Mouse (Mus musculus) spleen, embryonic (tissue): Measurements from ENCODE around the gene 1700022I11Rik.
"Not testable (repeated sequence)": the region's sequence is repeated elsewhere in the genome, so short reads cannot be mapped to it uniquely, and the experiment has no call there.

Experiments used
- CTCF ChIA-PET: fragments of 350-600 bp; sonication (Branson Sonifier 250); formaldehyde crosslinking; loops from one replicate; lab custom pipeline; 2022; lab: Charles Lee

Gene 1700022I11Rik

DNA sequence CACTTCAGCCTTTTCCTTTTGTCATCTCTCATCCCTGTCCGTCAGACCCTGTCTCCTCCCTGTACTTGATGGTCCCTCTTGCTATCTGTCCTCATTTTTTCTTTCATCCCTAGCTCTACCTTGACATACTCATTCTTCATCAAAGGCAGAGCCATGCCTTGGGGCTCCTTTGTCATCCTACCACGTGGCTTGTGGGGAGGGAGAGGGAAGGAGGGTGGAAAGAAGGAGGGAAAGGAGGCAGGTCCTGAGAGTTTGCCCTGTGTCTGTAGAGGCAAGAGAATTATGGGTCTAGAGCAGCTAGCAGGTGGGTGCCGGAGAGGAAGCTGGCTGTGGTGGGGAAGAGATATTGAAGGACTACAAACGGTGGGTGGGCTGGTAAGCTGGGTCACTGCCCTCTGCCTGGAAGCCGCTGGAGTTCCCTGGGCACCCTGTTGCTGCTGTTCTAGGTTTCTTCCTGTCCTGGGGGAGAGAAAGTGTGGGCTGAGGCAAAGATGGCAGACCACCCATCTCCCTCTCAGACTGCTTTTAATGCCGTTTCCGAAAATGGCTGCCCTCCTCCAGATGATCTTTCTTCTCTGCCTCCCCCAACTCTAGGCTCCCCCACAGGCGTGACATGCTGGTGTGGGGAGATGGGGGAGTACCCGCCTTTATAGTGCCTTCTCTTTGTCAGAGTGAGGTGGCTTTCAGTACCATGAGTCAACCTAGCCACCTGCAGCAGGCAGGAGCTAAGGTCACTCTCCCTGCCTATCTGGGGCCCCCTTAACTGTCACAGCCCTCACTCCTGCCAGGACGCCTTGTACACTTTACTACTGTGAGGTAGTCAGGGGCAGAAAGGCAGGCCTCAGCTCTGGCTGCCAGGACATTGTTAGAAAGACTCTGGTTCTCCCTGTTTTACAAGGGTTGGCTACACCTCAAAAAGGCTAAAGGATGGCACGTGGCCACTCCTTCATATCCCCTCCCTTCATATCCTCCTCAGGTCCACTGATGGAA lies 17.9 kb upstream of the 1700022I11Rik start:
- CTCF ChIA-PET: interaction anchor here (1.0 kb wide), 1 partner anchor 14 kb away, joined by 3 read pairs; no protein-coding TSS in a partner anchor

- CTCF ChIA-PET: no interaction called here
These were observed 16.8 kb upstream of the 1700022I11Rik start for GRCm38 (mm10) chr4:42952563-42952962.

DNA sequence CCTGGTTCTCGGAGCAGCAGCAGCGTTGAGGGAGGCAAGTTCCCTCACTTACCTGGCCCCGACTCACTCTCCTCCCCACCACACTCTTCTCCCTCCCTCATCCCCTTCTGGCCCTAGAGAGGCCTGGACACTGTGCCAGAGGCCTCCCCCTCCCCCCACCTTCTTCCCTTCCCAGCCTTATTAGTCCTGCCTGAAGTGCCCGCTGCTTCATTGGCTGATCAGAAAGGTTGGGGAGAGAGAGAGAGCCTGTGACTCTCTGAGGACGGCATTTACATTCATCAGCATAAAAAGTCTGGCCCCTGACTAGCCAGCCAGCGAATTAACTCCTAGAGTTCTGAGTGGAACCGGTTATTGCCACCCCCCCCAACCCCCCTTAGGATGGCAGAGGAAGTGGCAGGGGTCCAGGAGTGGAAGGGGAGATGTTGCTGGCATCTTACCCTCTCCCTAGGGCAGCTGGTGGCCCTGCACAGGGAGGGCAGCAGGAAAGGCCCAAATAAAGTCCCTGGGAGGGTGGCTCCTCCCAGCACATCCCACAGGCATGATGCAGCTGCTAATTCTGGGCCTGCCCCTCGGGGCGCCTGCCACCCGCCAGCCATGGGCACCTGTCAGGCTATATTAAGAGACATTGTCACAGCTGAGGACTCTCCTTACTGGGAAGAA lies 15.8 kb upstream of the 1700022I11Rik start:
- CTCF ChIA-PET: interaction anchor here (1.1 kb wide), 1 partner anchor 10 kb away, joined by 4 read pairs; no protein-coding TSS in a partner anchor

GRCm38 (mm10) chr4:42954297-42954696 lies 15.1 kb upstream of the 1700022I11Rik start:
- CTCF ChIA-PET: interaction anchor here (1.1 kb wide), 1 partner anchor 9 kb away, joined by 4 read pairs; no protein-coding TSS in a partner anchor

DNA sequence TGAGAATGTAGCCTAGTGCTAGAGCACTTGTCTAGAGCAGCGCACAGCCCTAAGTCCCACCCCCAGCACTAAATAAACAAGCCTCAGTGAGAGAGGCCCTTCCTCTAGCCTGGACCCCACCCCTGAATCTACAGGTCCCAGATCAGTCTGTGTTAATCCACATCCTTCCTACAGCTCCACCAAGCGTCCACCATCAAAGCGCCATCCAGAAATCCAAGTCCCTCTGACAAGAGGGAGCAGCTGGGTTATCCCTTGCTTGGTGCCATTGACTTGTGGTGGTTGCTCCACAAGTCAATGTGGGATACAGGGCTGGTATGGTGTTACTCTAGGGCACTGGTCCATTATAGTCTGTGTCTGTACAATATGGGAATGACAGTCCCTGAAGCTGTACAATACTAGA lies 14.2 kb upstream of the 1700022I11Rik start:
- CTCF ChIA-PET: no interaction called here

DNA sequence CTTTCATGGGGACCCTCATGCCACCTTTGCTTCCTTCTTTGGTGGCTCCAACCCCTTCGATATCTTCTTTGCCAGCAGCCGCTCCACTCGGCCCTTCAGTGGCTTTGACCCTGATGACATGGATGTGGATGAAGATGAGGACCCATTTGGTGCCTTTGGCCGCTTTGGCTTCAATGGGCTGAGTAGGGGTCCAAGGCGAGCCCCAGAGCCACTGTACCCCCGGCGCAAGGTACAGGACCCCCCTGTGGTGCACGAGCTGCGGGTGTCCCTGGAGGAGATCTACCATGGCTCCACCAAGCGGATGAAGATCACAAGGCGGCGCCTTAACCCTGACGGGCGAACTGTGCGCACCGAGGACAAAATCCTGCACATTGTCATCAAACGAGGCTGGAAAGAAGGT lies 12.8 kb upstream of the 1700022I11Rik start:
- CTCF ChIA-PET: no interaction called here

DNA sequence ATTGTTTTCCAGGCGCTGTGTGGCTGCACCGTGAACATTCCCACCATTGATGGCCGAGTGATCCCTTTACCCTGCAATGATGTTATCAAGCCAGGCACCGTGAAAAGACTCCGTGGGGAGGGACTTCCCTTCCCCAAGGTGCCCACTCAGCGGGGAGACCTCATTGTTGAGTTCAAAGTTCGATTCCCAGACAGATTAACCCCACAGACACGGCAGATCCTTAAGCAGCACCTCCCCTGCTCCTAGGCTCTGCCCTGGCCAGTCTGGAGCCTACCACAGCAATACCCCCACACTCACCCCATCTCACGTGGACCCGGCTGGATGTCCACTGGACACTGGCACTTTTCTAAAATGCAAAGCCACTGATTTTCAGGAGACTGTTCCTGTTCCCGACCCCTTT lies 12.1 kb upstream of the 1700022I11Rik start:
- CTCF ChIA-PET: no interaction called here

GRCm38 (mm10) chr4:42957979-42958378 lies 11.4 kb upstream of the 1700022I11Rik start:
- CTCF ChIA-PET: no interaction called here

GRCm38 (mm10) chr4:42958942-42959341 lies 10.5 kb upstream of the 1700022I11Rik start:
- CTCF ChIA-PET: no interaction called here

GRCm38 (mm10) chr4:42959382-42959781 lies 10.0 kb upstream of the 1700022I11Rik start:
- CTCF ChIA-PET: no interaction called here

DNA sequence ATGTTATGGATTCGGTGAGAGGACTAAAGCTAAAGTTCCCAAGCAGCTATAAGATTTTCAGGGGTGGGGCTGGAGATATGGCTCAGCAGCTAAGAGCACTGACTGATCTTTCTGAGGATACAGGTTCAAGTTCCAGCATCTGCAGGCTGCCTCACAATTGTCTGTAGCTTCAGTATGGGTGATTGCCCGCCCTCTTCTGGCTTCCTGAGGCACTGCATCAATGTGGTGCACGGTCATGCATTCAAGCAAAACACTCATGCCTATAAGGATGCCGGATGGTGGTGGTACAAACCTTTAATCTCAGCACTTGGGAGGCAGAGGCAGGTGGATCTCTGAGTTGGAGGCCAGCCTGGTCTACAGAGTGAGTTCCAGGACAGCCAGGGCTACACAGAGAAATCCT lies 7.8 kb upstream of the 1700022I11Rik start:
- CTCF ChIA-PET: interaction anchor here (0.6 kb wide), 2 partner anchors 22 to 98 kb away, joined by 3 read pairs; no protein-coding TSS in a partner anchor

- CTCF ChIA-PET: interaction anchor here (1.3 kb wide), 1 partner anchor 9 kb away, joined by 4 read pairs; no protein-coding TSS in a partner anchor
These were observed 5.9 kb upstream of the 1700022I11Rik start for GRCm38 (mm10) chr4:42963480-42963879.

- CTCF ChIA-PET: interaction anchor here (0.7 to 1.3 kb wide), 2 partner anchors 13 to 38 kb away, joined by 3 read pairs; no protein-coding TSS in a partner anchor
These were observed 4.2 kb upstream of the 1700022I11Rik start for GRCm38 (mm10) chr4:42965039-42965719.

DNA sequence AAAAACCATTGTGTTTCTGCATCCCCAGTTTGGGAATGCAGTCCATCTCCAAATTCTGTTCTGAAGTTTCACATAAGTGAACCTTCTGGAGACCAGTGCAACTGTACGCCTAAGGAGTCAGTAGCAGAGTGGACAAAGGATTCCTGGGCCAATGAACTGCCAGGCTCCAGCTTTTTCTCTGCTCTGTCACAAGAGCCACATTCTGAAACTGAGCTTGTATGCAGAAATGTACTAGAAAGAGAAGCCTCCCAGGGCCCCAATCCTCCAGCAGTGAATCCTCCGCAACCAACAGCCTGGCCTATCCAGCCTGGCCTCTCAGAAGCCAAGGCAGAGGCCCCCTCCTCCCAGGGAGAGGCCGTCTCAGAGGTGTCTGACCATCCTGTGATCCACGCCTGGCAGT lies 3.5 kb downstream of the 1700022I11Rik start:
- CTCF ChIA-PET: interaction anchor here (1.0 kb wide), 1 partner anchor 11 kb away, joined by 3 read pairs; no protein-coding TSS in a partner anchor

DNA sequence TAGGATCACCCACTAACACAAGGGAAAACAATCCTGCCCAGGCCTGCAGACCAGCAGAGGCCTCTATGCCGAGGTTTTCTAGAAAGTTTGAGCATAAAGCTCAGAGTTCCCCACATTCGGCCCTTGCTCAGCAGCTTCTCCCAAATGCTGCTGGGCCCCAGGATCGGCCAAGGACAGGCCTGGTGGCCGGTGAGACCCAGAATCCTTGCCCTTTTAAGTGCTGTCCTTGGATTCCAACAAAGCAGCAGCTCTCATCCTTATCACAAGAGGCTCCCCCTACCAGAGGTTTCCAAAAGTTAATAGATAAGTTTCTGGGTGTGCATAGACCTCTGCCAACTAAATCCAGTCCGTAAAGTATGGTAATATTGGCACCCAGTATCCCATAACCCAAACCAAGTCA lies 4.5 kb downstream of the 1700022I11Rik start:
- CTCF ChIA-PET: no interaction called here

- CTCF ChIA-PET: no interaction called here
These were observed 8.7 kb downstream of the 1700022I11Rik start for GRCm38 (mm10) chr4:42978062-42978461.

DNA sequence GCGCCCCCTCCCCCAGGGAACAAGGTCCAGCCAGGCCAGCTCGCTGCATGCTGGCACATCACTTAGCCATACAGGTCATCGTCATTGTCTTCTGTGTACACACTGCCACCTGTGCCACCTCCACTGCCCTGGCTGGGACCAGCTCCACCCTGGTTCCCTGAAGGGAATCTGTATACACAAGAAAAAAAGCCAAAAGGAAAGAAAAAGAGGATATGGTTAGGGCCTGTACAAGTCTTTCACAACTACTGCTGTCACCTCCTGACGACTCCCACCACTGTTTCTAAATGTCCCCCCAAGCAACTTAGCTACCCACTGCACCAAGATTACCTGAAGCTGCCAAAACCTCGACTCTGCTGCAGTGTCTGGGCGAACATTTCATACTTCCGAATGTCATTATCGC lies 11.1 kb downstream of the 1700022I11Rik start:
- CTCF ChIA-PET: not testable (repeated sequence)

DNA sequence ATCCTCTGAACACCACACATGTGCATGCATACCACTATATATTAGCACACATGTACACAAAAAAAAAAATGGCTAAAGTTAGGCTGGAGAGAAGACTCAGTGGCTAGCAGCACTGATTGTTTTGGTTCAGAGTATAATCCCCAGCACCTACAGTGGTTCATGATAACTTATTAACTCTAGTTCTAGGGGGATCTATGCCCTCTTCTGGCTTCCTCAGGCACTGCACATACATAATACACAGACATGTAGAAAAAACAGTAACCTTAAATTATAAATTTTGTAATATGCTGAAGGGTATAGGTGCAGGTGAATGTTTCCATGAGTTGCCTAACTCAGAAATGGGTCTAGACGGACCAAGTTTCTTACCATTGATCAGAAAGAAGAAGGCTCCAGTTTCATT lies 18.9 kb downstream of the 1700022I11Rik start:
- CTCF ChIA-PET: no interaction called here

DNA sequence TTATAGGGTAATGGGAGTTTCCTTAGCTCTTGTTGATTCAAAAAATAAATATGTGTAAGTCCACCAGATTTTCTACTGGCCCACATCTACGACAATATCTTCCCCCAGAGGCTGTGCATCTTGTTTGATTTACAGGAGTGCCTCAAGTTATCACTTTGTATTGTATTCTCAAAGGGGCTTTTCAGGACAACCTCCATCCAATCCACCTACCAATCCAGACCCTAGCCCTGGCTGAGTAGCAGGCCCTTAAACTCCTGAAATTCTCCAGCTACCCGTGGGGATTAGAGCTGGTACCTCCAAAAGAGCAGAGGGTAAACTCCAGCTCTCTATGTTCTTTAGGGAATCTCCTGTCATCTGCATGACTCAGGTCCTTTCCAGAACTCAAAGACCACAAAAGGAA lies 28.6 kb downstream of the 1700022I11Rik start:
- CTCF ChIA-PET: interaction anchor here (0.6 kb wide), 1 partner anchor 31 kb away, joined by 4 read pairs; no protein-coding TSS in a partner anchor

DNA sequence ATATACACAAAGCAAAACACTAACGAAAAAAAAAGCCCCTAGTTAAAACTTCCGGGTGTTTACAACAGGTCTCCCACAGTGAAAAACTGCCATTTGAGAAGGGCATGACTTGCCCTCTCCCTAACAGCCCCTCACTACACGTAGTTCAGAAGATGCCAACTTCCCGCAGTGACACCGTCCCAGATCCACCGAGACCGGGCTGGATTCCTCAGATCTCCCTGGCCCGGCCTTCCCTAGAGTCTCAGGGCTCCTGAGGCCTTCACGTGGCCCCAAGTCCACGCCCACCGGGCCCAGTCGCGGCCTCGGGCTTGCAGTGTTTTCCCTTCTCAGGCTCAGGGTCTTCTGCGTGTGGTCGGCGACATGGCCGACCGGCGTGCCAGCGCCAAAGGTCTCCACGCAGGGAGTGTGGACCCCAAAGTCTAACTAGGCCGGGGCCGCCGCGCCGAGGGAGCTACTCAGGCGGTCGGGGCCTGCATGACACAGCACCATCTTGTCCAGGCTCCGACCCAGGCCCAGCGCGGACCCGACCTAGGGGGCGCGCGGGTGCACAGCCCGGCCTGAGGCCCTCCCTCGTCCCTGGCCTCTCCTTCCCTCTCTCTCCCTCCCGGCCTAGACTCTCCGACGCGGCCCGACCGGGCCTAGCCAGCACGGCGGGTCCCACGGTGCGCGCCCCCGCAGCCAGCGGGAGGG lies 30.2 kb downstream of the 1700022I11Rik start:
- CTCF ChIA-PET: interaction anchor here (1.0 kb wide), 1 partner anchor 32 kb away, joined by 6 read pairs; the partner anchor contains the start of gene Stoml2
